Mouse (Mus musculus) embryonic facial prominence, embryonic 15.5 days (tissue): Measurements from ENCODE around the gene Ola1. TPM values are rescaled to one million over a fixed set of nuclear protein-coding genes. Genes with fewer than 3 reads are reported as not detected.

Experiments used
- ATAC-seq: fragments of 200-750 bp; cut with Nextera tagmentation; 2 replicates; pipeline ENCODE4 v1.8.0; 2017; ENCODE audit warnings: low read depth, moderate TSS enrichment; ENCODE audit not compliant: insufficient number of reproducible peaks, low FRiP score, low TSS enrichment
- H3K27ac ChIP-seq: fragments of 300-500 bp; sonication (generic); replicated peaks from 2 replicates; pipeline ENCODE4 v1.5.1; 2015; ENCODE audit warnings: mild to moderate bottlenecking, inconsistent platforms
- H3K27me3 ChIP-seq: fragments of 300-500 bp; sonication (generic); 2 replicates; pipeline ENCODE4 v1.6.1; 2015; ENCODE audit warnings: inconsistent platforms
- H3K36me3 ChIP-seq: fragments of 300-500 bp; sonication (generic); 2 replicates; pipeline ENCODE4 v1.6.1; 2015; ENCODE audit warnings: mild to moderate bottlenecking, inconsistent platforms
- H3K4me1 ChIP-seq: fragments of 300-500 bp; sonication (generic); 2 replicates; pipeline ENCODE4 v1.6.1; 2015; ENCODE audit warnings: inconsistent platforms
- H3K4me2 ChIP-seq: fragments of 300-500 bp; sonication (generic); replicated peaks from 2 replicates; pipeline ENCODE4 v1.6.1; 2015; ENCODE audit warnings: mild to moderate bottlenecking, inconsistent platforms
- H3K4me3 ChIP-seq: fragments of 300-500 bp; sonication (generic); replicated peaks from 2 replicates; pipeline ENCODE4 v1.5.1; 2015; ENCODE audit warnings: mild to moderate bottlenecking, inconsistent platforms
- H3K9ac ChIP-seq: fragments of 300-500 bp; sonication (generic); 2 replicates; pipeline ENCODE4 v1.6.1; 2015; ENCODE audit warnings: inconsistent platforms
- H3K9me3 ChIP-seq: fragments of 300-500 bp; sonication (generic); replicated peaks from 2 replicates; pipeline ENCODE4 v1.6.1; 2016; ENCODE audit warnings: inconsistent platforms
- WGBS: fragments of 180-500 bp; shearing (Covaris S2); methylation state at CpG from one replicate; pipeline ENCODE4 v1.1.7; 2015; 5-methylcytosine and 5-hydroxymethylcytosine counted together
- polyA plus RNA-seq: library from polyadenylated mRNA; unstranded; fragments of >200 nt; fragmentation: Nextera tagmentation; extraction: Ambion mirVana; gene quantifications from 2 replicates; pipeline ENCODE4 v1.2.1, GENCODE M21; 2015

Ola1 gene
- polyA plus RNA-seq, 1 experiment from 2014 or later: 91.1 TPM

GRCm38 (mm10) chr2:73085669-73086304, 132.9 kb downstream of the Ola1 start:
- H3K27ac ChIP-seq: no peak overlapping the region
- no peaks in the 10 kb centered on the region for H3K36me3 ChIP-seq
- no peaks in the 10 kb centered on the region for H3K27me3 ChIP-seq
- no peak overlapping the region for H3K9ac ChIP-seq
- no peak overlapping the region for H3K4me2 ChIP-seq
- ATAC-seq: no peak
- H3K4me1 ChIP-seq: peaks cover 8% of the 10 kb centered on the region; the same call in 1 of the 2 replicates
- no peak overlapping the region for H3K4me3 ChIP-seq
- no peaks in the 10 kb centered on the region for H3K9me3 ChIP-seq
- 22% methylated on average over 8 of the region's 8 CpGs for WGBS

- no peak overlapping the region for H3K4me2 ChIP-seq
- no peak overlapping the region for H3K27ac ChIP-seq
- no peak for ATAC-seq
- 78% methylated on average over 10 of the region's 10 CpGs for WGBS
- H3K9ac ChIP-seq: no peak overlapping the region
- H3K4me3 ChIP-seq: no peak overlapping the region
- no peaks in the 10 kb centered on the region for H3K36me3 ChIP-seq
- peaks cover 8% of the 10 kb centered on the region; the same call in 1 of the 2 replicates for H3K4me1 ChIP-seq
- no peaks in the 10 kb centered on the region for H3K9me3 ChIP-seq
- no peaks in the 10 kb centered on the region for H3K27me3 ChIP-seq
These were observed 136.2 kb downstream of the Ola1 start for GRCm38 (mm10) chr2:73082476-73082875.

DNA sequence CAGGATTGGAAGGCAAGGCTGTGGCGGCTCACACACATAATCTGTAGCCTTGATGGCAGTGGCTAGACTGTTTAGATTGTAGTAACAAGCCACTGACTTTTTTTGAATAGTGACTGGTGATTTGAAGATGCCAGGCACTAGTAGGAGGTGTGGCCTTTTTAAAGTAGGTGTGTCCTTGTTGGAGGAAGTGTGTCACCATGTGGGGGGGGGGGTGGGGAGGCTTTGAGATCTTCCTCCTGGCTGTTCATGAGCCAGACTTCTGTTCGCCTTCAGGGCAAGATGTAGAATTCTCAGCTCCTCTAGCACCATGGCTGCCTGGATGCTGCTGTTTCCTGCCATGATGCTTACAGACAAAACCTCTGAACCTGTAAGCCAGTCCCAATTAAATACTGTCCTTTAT, 136.9 kb downstream of the Ola1 start:
- H3K36me3 ChIP-seq: no peaks in the 10 kb centered on the region
- no peaks in the 10 kb centered on the region for H3K9me3 ChIP-seq
- H3K4me3 ChIP-seq: no peak overlapping the region
- peaks cover 8% of the 10 kb centered on the region; the same call in 1 of the 2 replicates for H3K4me1 ChIP-seq
- H3K4me2 ChIP-seq: no peak overlapping the region
- no peaks in the 10 kb centered on the region for H3K27me3 ChIP-seq
- WGBS: 93% methylated on average over 2 of the region's 2 CpGs
- no peak overlapping the region for H3K27ac ChIP-seq
- no peak overlapping the region for H3K9ac ChIP-seq
- no peak for ATAC-seq

GRCm38 (mm10) chr2:73080084-73080483, 138.6 kb downstream of the Ola1 start:
- Histone ChIP-seq H3K27ac (no peak overlapping the region), H3K36me3 (no peaks in the 10 kb centered on the region), H3K9ac (no peak overlapping the region), H3K4me1 (no peaks in the 10 kb centered on the region), H3K27me3 (no peaks in the 10 kb centered on the region), H3K4me2 (no peak overlapping the region), H3K9me3 (no peaks in the 10 kb centered on the region), H3K4me3 (no peak overlapping the region)
- ATAC-seq: no peak
- WGBS: no CpG with 5 or more reads among the region's 2 CpGs

GRCm38 (mm10) chr2:73079311-73079710, 139.4 kb downstream of the Ola1 start:
- H3K4me1 ChIP-seq: no peaks in the 10 kb centered on the region
- ATAC-seq: no peak
- no peak overlapping the region for H3K4me2 ChIP-seq
- H3K9me3 ChIP-seq: no peaks in the 10 kb centered on the region
- H3K27ac ChIP-seq: no peak overlapping the region
- no peaks in the 10 kb centered on the region for H3K27me3 ChIP-seq
- H3K9ac ChIP-seq: no peak overlapping the region
- no peak overlapping the region for H3K4me3 ChIP-seq
- no peaks in the 10 kb centered on the region for H3K36me3 ChIP-seq
- 78% methylated on average over 15 of the region's 15 CpGs for WGBS

GRCm38 (mm10) chr2:73073811-73074472, 144.8 kb downstream of the Ola1 start:
- H3K9ac ChIP-seq: no peak overlapping the region
- no peak overlapping the region for H3K27ac ChIP-seq
- no peak overlapping the region for H3K4me3 ChIP-seq
- no peaks in the 10 kb centered on the region for H3K36me3 ChIP-seq
- ATAC-seq: no peak
- H3K4me2 ChIP-seq: no peak overlapping the region
- H3K9me3 ChIP-seq: no peaks in the 10 kb centered on the region
- H3K4me1 ChIP-seq: no peaks in the 10 kb centered on the region
- no peaks in the 10 kb centered on the region for H3K27me3 ChIP-seq
- 89% methylated on average over 11 of the region's 11 CpGs for WGBS

- Histone ChIP-seq H3K9ac (no peak overlapping the region), H3K4me1 (peaks cover 11% of the 10 kb centered on the region), H3K4me3 (no peak overlapping the region), H3K36me3 (no peaks in the 10 kb centered on the region), H3K4me2 (no peak overlapping the region), H3K27me3 (no peaks in the 10 kb centered on the region), H3K27ac (no peak overlapping the region), H3K9me3 (no peaks in the 10 kb centered on the region)
- no peak; the same call in 1 of the 2 replicates for ATAC-seq
- 74% methylated on average over 2 of the region's 2 CpGs for WGBS
These were observed 147.5 kb downstream of the Ola1 start for GRCm38 (mm10) chr2:73071201-73071600.

GRCm38 (mm10) chr2:73070449-73071076, 148.2 kb downstream of the Ola1 start:
- H3K9ac ChIP-seq: no peak overlapping the region
- no peak overlapping the region for H3K4me2 ChIP-seq
- ATAC-seq: no peak
- WGBS: 59% methylated on average over 10 of the region's 10 CpGs
- peaks cover 14% of the 10 kb centered on the region for H3K4me1 ChIP-seq
- no peaks in the 10 kb centered on the region for H3K36me3 ChIP-seq
- H3K27me3 ChIP-seq: no peaks in the 10 kb centered on the region
- no peak overlapping the region for H3K4me3 ChIP-seq
- H3K27ac ChIP-seq: no peak overlapping the region
- no peaks in the 10 kb centered on the region for H3K9me3 ChIP-seq

GRCm38 (mm10) chr2:73069223-73069825, 149.4 kb downstream of the Ola1 start:
- Histone ChIP-seq H3K4me1 (peaks cover 15% of the 10 kb centered on the region), H3K4me3 (no peak overlapping the region), H3K9me3 (no peaks in the 10 kb centered on the region), H3K27ac (no peak overlapping the region), H3K9ac (no peak overlapping the region), H3K4me2 (no peak overlapping the region), H3K36me3 (no peaks in the 10 kb centered on the region), H3K27me3 (no peaks in the 10 kb centered on the region)
- no peak for ATAC-seq
- WGBS: 77% methylated on average over 7 of the region's 7 CpGs

DNA sequence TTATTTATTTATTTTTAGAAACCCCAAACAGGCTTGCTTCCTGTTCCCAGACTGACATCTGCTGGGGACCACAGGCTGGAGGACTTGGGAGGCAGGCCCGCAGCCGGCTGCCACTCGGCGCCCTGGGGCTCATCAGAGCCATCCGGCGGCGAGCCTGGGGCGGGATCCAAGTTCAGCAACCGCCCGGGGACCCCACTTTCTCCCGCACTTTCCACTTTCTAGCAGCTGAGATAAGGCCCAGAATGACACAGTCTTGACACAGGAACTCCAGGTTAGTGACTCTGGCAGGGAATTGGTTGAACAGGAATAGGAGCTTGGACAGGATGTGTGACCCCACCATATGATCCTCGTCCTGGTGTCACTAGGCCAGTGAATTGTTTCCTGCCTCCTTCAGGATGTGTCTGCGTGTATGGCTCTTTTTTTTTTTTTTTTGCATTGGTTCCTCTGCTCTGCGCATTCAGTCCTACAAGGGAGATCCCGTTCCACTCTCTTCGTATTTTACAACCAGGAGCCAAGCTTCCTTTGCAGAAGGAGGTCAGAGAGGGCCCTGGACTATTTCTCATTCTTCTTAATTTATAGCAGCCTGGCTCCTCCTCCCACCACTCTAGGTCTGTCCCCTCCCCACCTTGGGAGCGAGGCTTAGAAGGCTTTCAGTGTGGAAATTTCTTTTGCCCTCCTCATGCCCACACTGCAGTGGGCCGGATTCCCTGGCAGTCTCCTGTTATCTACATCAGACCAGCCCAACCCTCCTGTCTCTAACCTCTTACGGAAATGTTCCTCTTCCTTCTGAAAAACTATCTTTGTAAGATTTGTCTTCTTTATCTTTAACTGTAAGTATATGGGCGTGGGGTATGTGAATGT, 152.2 kb downstream of the Ola1 start:
- no peak overlapping the region for H3K4me3 ChIP-seq
- no peak overlapping the region for H3K9ac ChIP-seq
- no peaks in the 10 kb centered on the region for H3K36me3 ChIP-seq
- peak overlapping the region; percentile 41 for H3K4me2 ChIP-seq
- H3K27me3 ChIP-seq: no peaks in the 10 kb centered on the region; the same call in 1 of the 2 replicates
- ATAC-seq: no peak
- peaks cover 15% of the 10 kb centered on the region for H3K4me1 ChIP-seq
- WGBS: 22% methylated on average over 20 of the region's 20 CpGs
- H3K9me3 ChIP-seq: no peaks in the 10 kb centered on the region
- H3K27ac ChIP-seq: peak overlapping the region; percentile 68; the same call in 1 of the 2 replicates
